Mouse (Mus musculus) lung, postnatal 0 days (tissue): ENCODE measurements around the gene Elf4. TPM values are rescaled to one million over a fixed set of nuclear protein-coding genes. Genes with fewer than 3 reads are reported as not detected.

ENCODE experiments used
- ATAC-seq: fragments of 200-750 bp; cut with Nextera tagmentation; 2 replicates; pipeline ENCODE4 v1.8.0; 2017; ENCODE audit warnings: moderate library complexity
- DNase-seq: peaks from one replicate; pipeline ENCODE4 v3.0.0-alpha.2; 2016; ENCODE audit warnings: low spot score
- H3K27ac ChIP-seq: fragments of 300-500 bp; sonication (generic); 2 replicates; pipeline ENCODE4 v1.5.1; 2014; ENCODE audit warnings: antibody characterized with exemption, mild to moderate bottlenecking, low read length, mixed read lengths
- H3K27me3 ChIP-seq: fragments of 300-500 bp; sonication (generic); replicated peaks from 2 replicates; pipeline ENCODE4 v1.6.1; 2014; ENCODE audit warnings: low read length, mixed read lengths; ENCODE audit not compliant: insufficient read depth
- H3K36me3 ChIP-seq: fragments of 300-500 bp; sonication (generic); 2 replicates; pipeline ENCODE4 v1.6.1; 2014; ENCODE audit warnings: low read length, mixed read lengths; ENCODE audit not compliant: insufficient read depth
- H3K4me1 ChIP-seq: fragments of 300-500 bp; sonication (generic); 2 replicates; pipeline ENCODE4 v1.6.1; 2014; ENCODE audit warnings: antibody characterized with exemption, low read depth, low read length, mixed read lengths; ENCODE audit not compliant: insufficient read depth
- H3K4me2 ChIP-seq: fragments of 300-500 bp; sonication (generic); replicated peaks from 2 replicates; pipeline ENCODE4 v1.6.1; 2014; ENCODE audit warnings: low read depth, mild to moderate bottlenecking, low read length, moderate library complexity, mixed read lengths
- H3K4me3 ChIP-seq: fragments of 300-500 bp; sonication (generic); 2 replicates; pipeline ENCODE4 v1.5.1; 2014; ENCODE audit warnings: low read depth, low read length
- H3K9ac ChIP-seq: fragments of 300-500 bp; sonication (generic); replicated peaks from 2 replicates; pipeline ENCODE4 v1.6.1; 2014; ENCODE audit warnings: low read depth, mild to moderate bottlenecking
- H3K9me3 ChIP-seq: fragments of 300-500 bp; sonication (generic); 2 replicates; pipeline ENCODE4 v1.6.1; 2016; ENCODE audit warnings: low read length, mixed read lengths
- CTCF ChIP-seq: IDR thresholded peaks from 2 replicates; pipeline ENCODE4 v1.5.1; 2016; ENCODE audit warnings: antibody characterized with exemption, mild to moderate bottlenecking
- EP300 ChIP-seq: IDR thresholded peaks from 2 replicates; pipeline ENCODE4 v1.6.1; 2016; ENCODE audit warnings: antibody characterized with exemption, mild to moderate bottlenecking, control low read depth
- WGBS: fragments of 180-500 bp; shearing (Covaris S2); extraction: QIAGEN DNeasy Blood & Tissue Kit; methylation state at CpG from one replicate; pipeline ENCODE4 v1.1.7; 2014; 5-methylcytosine and 5-hydroxymethylcytosine counted together
- polyA plus RNA-seq: library from polyadenylated mRNA; unstranded; fragments of >200 nt; fragmentation: Nextera tagmentation; extraction: Ambion mirVana; gene quantifications from 2 replicates; pipeline ENCODE4 v1.2.1, GENCODE M21; 2015

Elf4 gene
- polyA plus RNA-seq, 1 experiment from 2014 or later = 3.5 TPM

DNA sequence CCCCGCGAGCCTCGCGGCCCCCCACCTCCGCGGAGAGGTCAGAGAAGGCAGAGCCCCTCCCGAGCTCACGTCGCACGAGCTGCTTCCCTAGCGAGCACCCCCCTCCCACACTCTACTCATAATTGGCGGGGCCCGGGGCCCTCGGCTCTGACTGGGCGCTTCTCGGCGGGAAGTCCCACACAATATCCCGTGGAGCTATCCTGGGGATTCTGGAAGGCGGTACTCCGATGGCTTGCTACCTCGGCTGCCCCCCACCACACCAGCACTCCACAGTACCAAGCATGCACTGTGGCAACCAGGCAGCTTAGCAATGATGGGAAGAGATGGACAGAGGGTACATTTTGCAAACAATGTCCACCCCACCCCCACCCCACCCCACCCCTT, 8.4 kb downstream of the Elf4 start:
- DNase-seq = peak; percentile 28
- Histone ChIP-seq H3K27ac (peak overlapping the region; percentile 77; the same call in 1 of the 2 replicates), H3K9ac (no peak overlapping the region), H3K4me1 (no peaks in the 10 kb centered on the region), H3K9me3 (no peaks in the 10 kb centered on the region), H3K27me3 (no peaks in the 10 kb centered on the region), H3K4me3 (peak overlapping the region; percentile 53), H3K4me2 (peak overlapping the region; percentile 57), H3K36me3 (no peaks in the 10 kb centered on the region)
- WGBS = 15% methylated on average over 6 of the region's 21 CpGs
- TF ChIP-seq EP300 = no peak
- no peak for TF ChIP-seq CTCF
- ATAC-seq = peak; percentile 43; the same call in 1 of the 2 replicates

- Histone ChIP-seq H3K4me3 (peak overlapping the region; percentile 53), H3K4me2 (peak overlapping the region; percentile 57), H3K4me1 (no peaks in the 10 kb centered on the region), H3K9me3 (no peaks in the 10 kb centered on the region), H3K36me3 (no peaks in the 10 kb centered on the region), H3K27me3 (no peaks in the 10 kb centered on the region), H3K9ac (peak overlapping the region; percentile 39; the same call in 1 of the 2 replicates), H3K27ac (peak overlapping the region; percentile 77)
- DNase-seq (peak; percentile 85), ATAC-seq (peak; percentile 93)
- no peak for TF ChIP-seq EP300
- peak; percentile 25 for TF ChIP-seq CTCF
- 13% methylated on average over 27 of the region's 91 CpGs for WGBS
Measured at GRCm38 (mm10) chrX:48453736-48454494, 9.0 kb downstream of the Elf4 start.

- WGBS = 8% methylated on average over 28 of the region's 71 CpGs
- H3K27ac ChIP-seq = peak overlapping the region; percentile 77
- no peak for TF ChIP-seq CTCF
- TF ChIP-seq EP300 = no peak
Measured at GRCm38 (mm10) chrX:48452931-48453673, 9.8 kb downstream of the Elf4 start.

GRCm38 (mm10) chrX:48452231-48452890, 10.6 kb downstream of the Elf4 start:
- Histone ChIP-seq H3K9me3 (no peaks in the 10 kb centered on the region), H3K36me3 (no peaks in the 10 kb centered on the region), H3K4me1 (no peaks in the 10 kb centered on the region), H3K4me3 (peak overlapping the region; percentile 53), H3K27ac (no peak overlapping the region), H3K9ac (0 out of 2 replicates have a peak overlapping the region, but pooled peaks have one; percentile 36), H3K27me3 (no peaks in the 10 kb centered on the region), H3K4me2 (peak overlapping the region; percentile 57)
- TF ChIP-seq EP300 = no peak; the same call in 1 of the 2 replicates
- TF ChIP-seq CTCF = no peak
- peak; percentile 39 for DNase-seq
- WGBS = 28% methylated on average over 9 of the region's 9 CpGs
- ATAC-seq = no peak

More at GRCm38 (mm10) chrX:48452931-48453673, 9.8 kb downstream of the Elf4 start:
- Histone ChIP-seq H3K9me3 (no peaks in the 10 kb centered on the region), H3K4me1 (no peaks in the 10 kb centered on the region), H3K27me3 (no peaks in the 10 kb centered on the region), H3K9ac (0 out of 2 replicates have a peak overlapping the region, but pooled peaks have one; percentile 36), H3K4me3 (peak overlapping the region; percentile 53), H3K4me2 (peak overlapping the region; percentile 57), H3K36me3 (no peaks in the 10 kb centered on the region)
- no peak for DNase-seq
- peak; percentile 25 for ATAC-seq

DNA sequence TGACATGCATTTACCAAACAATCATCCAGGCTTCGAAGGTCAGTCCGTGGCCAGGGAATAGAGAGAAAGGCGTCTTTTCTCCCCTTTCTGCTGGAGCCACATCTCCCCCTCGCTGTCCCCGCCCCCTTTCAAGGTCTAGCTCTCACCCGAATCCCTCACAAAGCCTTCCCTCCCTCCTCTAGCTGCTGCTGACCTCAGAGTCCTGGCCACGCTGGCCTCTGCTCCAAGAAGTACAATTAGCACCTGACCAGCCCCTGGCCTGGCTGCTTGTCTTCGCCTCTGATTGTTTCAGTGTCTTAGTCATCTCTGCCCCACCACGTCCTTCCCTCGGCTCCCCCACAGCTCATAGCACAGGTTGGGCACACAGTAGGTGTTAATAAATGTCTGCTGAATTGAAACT, 13.3 kb downstream of the Elf4 start:
- Histone ChIP-seq H3K4me1 (no peaks in the 10 kb centered on the region), H3K36me3 (no peaks in the 10 kb centered on the region), H3K27me3 (no peaks in the 10 kb centered on the region), H3K9ac (no peak overlapping the region), H3K27ac (no peak overlapping the region), H3K4me2 (no peak overlapping the region), H3K9me3 (no peaks in the 10 kb centered on the region), H3K4me3 (no peak overlapping the region)
- no peak for TF ChIP-seq EP300
- TF ChIP-seq CTCF = no peak
- no peak for DNase-seq
- no peak for ATAC-seq
- 41% methylated on average over 10 of the region's 10 CpGs for WGBS

DNA sequence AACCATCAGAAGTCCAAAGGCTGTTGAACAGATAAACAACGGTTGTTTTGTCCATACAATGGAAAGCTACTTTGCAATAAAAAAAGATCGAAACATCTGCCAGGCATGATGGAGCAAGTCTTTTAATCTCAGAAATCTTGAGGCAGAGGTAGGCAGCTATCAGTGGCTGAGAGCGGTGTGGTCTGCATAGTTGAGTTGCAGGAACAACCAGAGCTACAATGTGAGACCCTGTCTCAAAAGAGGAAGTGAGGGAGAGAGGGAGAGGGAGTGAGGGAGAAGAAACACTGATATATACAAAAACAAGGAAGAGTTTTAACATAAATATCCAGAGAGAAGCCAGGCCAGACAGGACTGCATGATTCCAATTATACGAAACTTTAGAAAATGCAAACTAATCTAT, 18.3 kb downstream of the Elf4 start:
- Histone ChIP-seq H3K4me3 (no peak overlapping the region), H3K27ac (no peak overlapping the region), H3K36me3 (no peaks in the 10 kb centered on the region), H3K9ac (no peak overlapping the region), H3K4me1 (no peaks in the 10 kb centered on the region), H3K27me3 (no peaks in the 10 kb centered on the region), H3K9me3 (no peaks in the 10 kb centered on the region), H3K4me2 (no peak overlapping the region)
- DNase-seq = no peak
- no peak for ATAC-seq
- TF ChIP-seq EP300 = no peak
- TF ChIP-seq CTCF = no peak
- 80% methylated on average over 4 of the region's 4 CpGs for WGBS
